Mouse (Mus musculus) frontal cortex, postnatal 10 days (tissue): ENCODE results near the gene Gpr101.
A peak's percentile ranks its signal among the peaks of the same experiment; 100 is the strongest.

Source experiments
- DNase-seq, 2 experiments: peaks; one replicate each; pipeline ENCODE4 v3.0.0; 2022; ENCODE audit warnings: low spot score in 2 of 2, mixed read lengths in 1 of 2

Gene Gpr101

GRCm38 (mm10) chrX:57503634-57504033 is at the start of gene Gpr101:
Gene Gpr101 (minus strand): TSS chrX:57503757.
- DNase-seq, result peak in 1 of 2 experiments; percentile 11

GRCm38 (mm10) chrX:57521117-57522095 is 17.8 kb upstream of the Gpr101 start:
- peak in 1 of 2 experiments; percentile 9 for DNase-seq

DNA sequence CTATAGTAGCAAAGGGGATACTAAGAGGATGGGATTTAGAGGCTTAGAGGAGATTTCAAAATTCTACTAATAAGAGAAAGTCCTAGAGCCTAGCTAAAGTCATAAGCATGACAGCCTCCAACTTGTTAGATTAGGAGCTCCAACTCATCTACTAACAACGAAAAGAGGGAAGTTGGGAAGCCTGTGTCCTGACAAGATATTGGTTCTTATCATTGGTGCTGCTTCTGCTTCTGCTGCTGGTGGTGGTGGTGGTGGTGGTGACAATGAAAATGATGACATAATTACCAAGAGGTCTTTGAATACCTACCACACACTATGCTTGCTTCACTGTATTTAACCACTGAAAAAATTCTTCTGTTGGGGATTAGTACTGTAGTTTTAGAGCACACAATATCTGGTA is 2.7 kb upstream of the Gpr101 start:
- DNase-seq, result no peak
